Mouse (Mus musculus) liver, adult 2 months (tissue): ENCODE measurements around the gene BC017158. TPM values are rescaled to one million over a fixed set of nuclear protein-coding genes. Genes with fewer than 3 reads are reported as not detected.

ENCODE experiments used
- DNase-seq: peaks from one replicate; pipeline ENCODE4 v3.0.0-alpha.2; 2011; ENCODE audit warnings: low read depth, low spot score; ENCODE audit errors: extremely low read depth
- H3K27ac ChIP-seq: fragments of 200-500 bp; replicated peaks from 2 replicates; pipeline ENCODE4 v1.5.1; 2012; ENCODE audit warnings: low read depth, mild to moderate bottlenecking, control low read depth, inconsistent platforms, low read length; ENCODE audit not compliant: insufficient read depth
- H3K27me3 ChIP-seq: fragments of 200-500 bp; 2 replicates; pipeline ENCODE4 v1.6.1; 2012; ENCODE audit warnings: mild to moderate bottlenecking, moderate library complexity, low read length, inconsistent platforms; ENCODE audit not compliant: control insufficient read depth, insufficient read depth
- H3K36me3 ChIP-seq: fragments of 200-500 bp; 2 replicates; pipeline ENCODE4 v1.6.1; 2012; ENCODE audit warnings: low read length, inconsistent platforms; ENCODE audit not compliant: control insufficient read depth, insufficient read depth
- H3K4me1 ChIP-seq: fragments of 200-500 bp; 2 replicates; pipeline ENCODE4 v1.6.1; 2011; ENCODE audit warnings: low read length; ENCODE audit not compliant: control insufficient read depth, insufficient read depth
- H3K4me3 ChIP-seq: fragments of 200-500 bp; 2 replicates; pipeline ENCODE4 v1.5.1; 2011; ENCODE audit warnings: low read depth, mild to moderate bottlenecking, control low read depth, low read length, moderate library complexity; ENCODE audit not compliant: insufficient read depth
- H3K79me2 ChIP-seq: fragments of 200-500 bp; 2 replicates; pipeline ENCODE4 v1.6.1; 2012; ENCODE audit warnings: inconsistent platforms, mild to moderate bottlenecking, low read length, moderate library complexity; ENCODE audit not compliant: control insufficient read depth, insufficient read depth
- H3K9ac ChIP-seq: fragments of 200-500 bp; 2 replicates; pipeline ENCODE4 v1.6.1; 2012; ENCODE audit warnings: low read depth, mild to moderate bottlenecking, control low read depth, inconsistent platforms, low read length
- CTCF ChIP-seq: fragments of 200-500 bp; IDR thresholded peaks from 2 replicates; pipeline ENCODE4 v1.5.1; 2011; ENCODE audit warnings: low read depth, low read length, control low read depth
- POLR2A ChIP-seq: fragments of 200-500 bp; IDR thresholded peaks from 2 replicates; pipeline ENCODE4 v1.6.1; 2011; ENCODE audit warnings: low read length, control low read depth; ENCODE audit not compliant: insufficient read depth; ENCODE audit errors: extremely low read depth
- WGBS: fragments of 180-500 bp; shearing (Covaris S2); methylation state at CpG from one replicate; pipeline ENCODE4 v1.1.7; 2018; 5-methylcytosine and 5-hydroxymethylcytosine counted together
- polyA plus RNA-seq: library from polyadenylated mRNA; depleted of rRNA; stranded (reverse); fragments of >200 nt; gene quantifications from 2 replicates; pipeline ENCODE4 v1.2.3, GENCODE M21; 2012
- total RNA-seq: library from RNA; depleted of rRNA; stranded (reverse); fragments of >200 nt; gene quantifications from 2 replicates; pipeline ENCODE4 v1.2.3, GENCODE M21; 2014

BC017158 gene
- total and polyA plus RNA-seq, 2 experiments = 15.2 to 25.2 TPM

DNA sequence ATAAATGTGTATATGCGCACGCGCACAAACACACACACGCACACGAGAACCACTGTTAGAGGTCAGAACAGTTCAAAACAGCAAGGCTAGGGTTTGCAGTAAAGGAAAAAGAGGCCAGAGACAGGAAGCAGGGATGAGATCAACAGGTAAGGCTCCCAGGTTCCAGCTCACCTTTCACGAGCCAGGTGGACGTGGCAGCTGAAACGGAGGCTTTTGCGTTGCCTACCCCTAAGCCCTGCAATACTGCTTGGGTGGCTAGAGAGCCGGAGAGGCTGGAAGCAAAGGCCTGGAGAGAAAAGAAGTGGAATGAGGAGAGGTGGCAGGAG is 716 bp downstream of the BC017158 start:
- peak overlapping the region; percentile 88 for H3K4me3 ChIP-seq
- peaks cover 2% of the 10 kb centered on the region for H3K36me3 ChIP-seq
- peaks cover 12% of the 10 kb centered on the region; the same call in 1 of the 2 replicates for H3K79me2 ChIP-seq
- no peaks in the 10 kb centered on the region for H3K27me3 ChIP-seq
- 29% methylated on average over 10 of the region's 10 CpGs for WGBS
- H3K27ac ChIP-seq = no peak overlapping the region
- no peak for TF ChIP-seq CTCF
- no peak for TF ChIP-seq POLR2A
- H3K4me1 ChIP-seq = peaks cover 4% of the 10 kb centered on the region
- peak; percentile 23 for DNase-seq
- peak overlapping the region; percentile 93 for H3K9ac ChIP-seq

GRCm38 (mm10) chr7:128296514-128296913 is 1.5 kb downstream of the BC017158 start:
- Histone ChIP-seq H3K36me3 (peaks cover 3% of the 10 kb centered on the region), H3K4me3 (no peak overlapping the region), H3K27me3 (no peaks in the 10 kb centered on the region), H3K79me2 (peaks cover 12% of the 10 kb centered on the region; the same call in 1 of the 2 replicates), H3K4me1 (peaks cover 4% of the 10 kb centered on the region), H3K27ac (no peak overlapping the region), H3K9ac (no peak overlapping the region)
- WGBS = 90% methylated on average over 3 of the region's 3 CpGs
- DNase-seq = no peak
- TF ChIP-seq POLR2A = no peak
- no peak for TF ChIP-seq CTCF

DNA sequence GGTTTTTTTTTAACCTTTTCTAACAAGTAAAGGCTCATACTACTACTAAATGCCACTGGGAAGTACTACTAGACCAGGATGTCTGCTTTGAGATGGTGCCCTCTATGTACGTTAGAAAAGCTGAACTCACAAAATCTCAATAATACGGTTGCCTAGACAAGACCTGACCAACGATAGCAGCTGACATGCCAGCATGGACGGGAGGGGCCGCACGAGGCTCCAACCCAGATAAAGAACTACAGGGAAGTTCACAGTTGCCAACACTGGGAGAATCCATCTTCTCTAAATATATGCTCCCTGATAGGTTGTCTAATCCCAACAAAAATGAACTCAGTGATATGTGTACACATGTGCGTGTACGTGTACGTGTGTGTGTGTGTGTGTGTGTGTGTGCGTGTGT is 3.2 kb downstream of the BC017158 start:
- peaks cover 12% of the 10 kb centered on the region; the same call in 1 of the 2 replicates for H3K79me2 ChIP-seq
- H3K36me3 ChIP-seq = peaks cover 6% of the 10 kb centered on the region
- DNase-seq = no peak

DNA sequence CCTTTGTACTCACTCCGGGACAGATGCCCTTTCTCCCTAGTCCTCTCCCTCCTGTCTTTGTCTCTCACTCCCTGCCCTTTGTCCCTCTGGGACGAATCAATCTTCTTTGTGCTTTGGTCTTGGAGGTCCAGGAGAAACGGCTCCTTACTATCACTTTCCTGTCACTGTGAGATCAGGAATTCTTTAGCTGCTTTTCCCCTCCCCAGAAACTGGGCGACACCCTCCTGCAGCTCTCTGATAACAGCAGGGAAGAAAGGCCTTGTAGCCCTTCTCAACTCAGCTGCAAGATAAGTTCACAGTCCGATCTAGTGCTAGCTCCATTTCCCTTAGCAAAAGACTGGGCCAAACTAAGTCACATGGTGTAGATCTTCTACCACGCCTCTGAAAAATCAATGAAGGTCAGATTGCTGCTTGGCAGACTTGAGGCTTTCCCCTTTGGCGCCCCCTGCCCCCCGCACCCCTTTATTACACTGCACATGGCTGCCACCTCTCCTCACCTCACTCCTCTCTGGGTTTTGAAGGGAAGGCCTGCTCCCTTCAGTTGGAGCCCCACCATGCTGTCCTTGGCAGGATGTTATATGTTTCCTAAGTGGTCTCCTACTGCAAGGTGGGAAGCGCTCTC is 8.9 kb downstream of the BC017158 start:
- H3K36me3 ChIP-seq = peaks cover 12% of the 10 kb centered on the region
- peak; percentile 84 for DNase-seq

More for the DNA sequence above, 3.2 kb downstream of the BC017158 start:
- TF ChIP-seq POLR2A (no peak), CTCF (no peak)
- Histone ChIP-seq H3K4me3 (no peak overlapping the region), H3K9ac (no peak overlapping the region), H3K4me1 (peaks cover 4% of the 10 kb centered on the region), H3K27ac (no peak overlapping the region), H3K27me3 (no peaks in the 10 kb centered on the region)
- WGBS = 92% methylated on average over 10 of the region's 10 CpGs

DNA sequence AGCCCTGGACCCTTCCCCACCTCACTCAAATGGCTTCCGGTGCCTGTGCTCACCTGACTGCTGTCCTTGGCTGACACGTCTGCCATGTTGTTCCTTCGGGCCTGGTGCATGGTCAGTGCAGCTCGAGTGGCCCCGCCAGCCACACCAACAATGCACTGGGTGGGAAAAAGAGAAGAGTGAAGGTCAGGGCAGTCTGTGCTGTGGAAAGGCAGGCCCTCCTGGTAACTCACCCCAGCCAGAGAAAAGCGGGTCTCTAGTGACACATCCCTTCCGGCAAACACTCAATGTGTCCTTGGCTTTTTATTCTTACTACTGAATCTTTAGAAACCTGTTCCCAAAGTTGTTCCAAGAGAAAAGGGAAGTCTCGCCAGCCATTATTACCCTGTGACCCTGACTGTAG is 12.9 kb downstream of the BC017158 start:
- 82% methylated on average over 8 of the region's 8 CpGs for WGBS
- DNase-seq = no peak
- Histone ChIP-seq H3K9ac (no peak overlapping the region), H3K36me3 (peaks cover 19% of the 10 kb centered on the region), H3K79me2 (no peaks in the 10 kb centered on the region), H3K4me3 (no peak overlapping the region), H3K4me1 (peaks cover 7% of the 10 kb centered on the region), H3K27ac (no peak overlapping the region), H3K27me3 (no peaks in the 10 kb centered on the region)
- TF ChIP-seq CTCF (no peak), POLR2A (no peak)

More for the DNA sequence above, 8.9 kb downstream of the BC017158 start:
- Histone ChIP-seq H3K9ac (no peak overlapping the region), H3K79me2 (no peaks in the 10 kb centered on the region), H3K27ac (peak overlapping the region; percentile 17), H3K4me1 (peaks cover 7% of the 10 kb centered on the region), H3K4me3 (no peak overlapping the region), H3K27me3 (no peaks in the 10 kb centered on the region)
- TF ChIP-seq POLR2A = no peak
- peak; percentile 72 for TF ChIP-seq CTCF
- 22% methylated on average over 9 of the region's 9 CpGs for WGBS

GRCm38 (mm10) chr7:128284047-128284446 is 13.9 kb downstream of the BC017158 start:
- no peaks in the 10 kb centered on the region for H3K27me3 ChIP-seq
- H3K36me3 ChIP-seq = peaks cover 26% of the 10 kb centered on the region
- 89% methylated on average over 5 of the region's 5 CpGs for WGBS
- peaks cover 7% of the 10 kb centered on the region for H3K4me1 ChIP-seq
- H3K79me2 ChIP-seq = no peaks in the 10 kb centered on the region
- TF ChIP-seq POLR2A (no peak), CTCF (no peak)
- no peak overlapping the region for H3K9ac ChIP-seq
- no peak for DNase-seq
- no peak overlapping the region for H3K27ac ChIP-seq
- H3K4me3 ChIP-seq = no peak overlapping the region
